Mouse (Mus musculus): ENCODE measurements at regions not wholly inside any gene's neighbourhood (a gene's known extent, or its start where the extent isn't known, plus 50 kb on each side); places are given as distances from the start of the nearest gene placed in this dataset.

- no peak for DNase-seq
These were observed 57.1 kb upstream of the Mbip start for GRCm38 (mm10) chr12:56402844-56403243.

GRCm38 (mm10) chr12:56402137-56402536, 56.4 kb upstream of the Mbip start:
- no peak for DNase-seq

Data from lung, postnatal 4 days (tissue).